Mouse (Mus musculus) lung, adult 10 weeks (tissue): Measurements from ENCODE around the gene Vmn1r125. TPM values are rescaled to one million over a fixed set of nuclear protein-coding genes. Genes with fewer than 3 reads are reported as not detected.

Experiments
- polyA plus RNA-seq: library from polyadenylated mRNA; stranded (reverse); fragments of 350-450 nt; fragmentation: Illumina TruSeq; extraction: RNeasy Lipid Tissue Mini Kit (QIAGEN cat#74804); gene quantifications from one replicate; pipeline ENCODE4 v1.2.3, GENCODE M21; 2014; ENCODE audit warnings: low read depth, low replicate concordance; ENCODE audit not compliant: insufficient read depth

The Vmn1r125 gene
- not detected for polyA plus RNA-seq

DNA sequence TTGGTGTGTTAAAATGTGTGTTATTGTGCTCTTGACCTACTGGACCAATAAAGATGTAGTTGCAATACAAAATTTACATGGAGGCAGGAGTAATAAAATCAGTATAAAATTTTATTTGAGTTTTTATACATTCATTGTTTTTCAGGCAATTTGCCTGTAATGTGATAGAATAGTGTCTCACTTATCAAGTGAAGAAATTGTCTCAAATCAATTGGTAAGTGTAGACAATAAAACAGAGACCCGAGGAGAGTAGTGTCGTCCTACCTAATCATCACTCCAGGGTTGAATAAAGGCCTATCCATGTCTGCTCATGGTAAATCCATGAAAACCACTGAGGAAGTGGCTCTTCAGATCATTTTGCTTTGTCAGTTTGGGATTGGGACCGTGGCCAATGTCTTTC is at the start of gene Vmn1r125:
Vmn1r125 (plus strand) TSS at position 301 of the 400 bp plus-strand sequence.

DNA sequence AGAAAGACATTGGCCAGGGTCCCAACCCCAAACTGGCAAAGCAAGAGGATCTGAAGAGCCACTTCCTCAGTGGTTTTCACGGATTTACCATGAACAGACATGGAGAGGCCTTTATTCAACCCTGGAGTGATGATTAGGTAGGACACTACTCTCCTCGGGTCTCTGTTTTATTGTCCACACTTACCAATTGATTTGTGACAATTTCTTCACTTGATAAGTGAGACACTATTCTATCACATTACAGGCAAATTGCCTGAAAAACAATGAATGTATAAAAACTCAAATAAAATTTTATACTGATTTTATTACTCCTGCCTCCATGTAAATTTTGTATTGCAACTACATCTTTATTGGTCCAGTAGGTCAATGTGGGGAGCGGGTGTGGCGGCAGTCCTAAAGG is 11.5 kb upstream of the Vmn1r125 start, which contains the start of gene Vmn1r124:
Vmn1r124 (minus strand) TSS at position 101 of the 400 bp plus-strand sequence.

DNA sequence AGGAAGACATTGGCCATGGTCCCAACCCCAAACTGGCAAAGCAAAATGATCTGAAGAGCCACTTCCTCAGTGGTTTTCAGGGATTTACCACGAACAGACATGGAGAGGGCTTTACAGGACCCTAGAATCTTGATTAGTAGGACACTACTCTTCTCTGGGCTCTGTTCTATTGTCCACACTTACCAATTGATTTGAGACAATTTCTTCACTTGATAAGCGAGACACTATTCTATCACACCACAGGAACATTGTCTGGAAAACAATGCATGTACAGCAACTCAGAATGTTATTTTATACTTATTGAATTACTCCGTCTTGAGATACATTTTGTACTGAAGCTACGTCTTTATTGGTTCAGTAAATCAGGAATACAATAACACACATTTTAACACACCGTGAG is 29.4 kb downstream of the Vmn1r125 start, which contains the start of gene Vmn1r126:
Vmn1r126 (minus strand) TSS at position 101 of the 400 bp plus-strand sequence.

DNA sequence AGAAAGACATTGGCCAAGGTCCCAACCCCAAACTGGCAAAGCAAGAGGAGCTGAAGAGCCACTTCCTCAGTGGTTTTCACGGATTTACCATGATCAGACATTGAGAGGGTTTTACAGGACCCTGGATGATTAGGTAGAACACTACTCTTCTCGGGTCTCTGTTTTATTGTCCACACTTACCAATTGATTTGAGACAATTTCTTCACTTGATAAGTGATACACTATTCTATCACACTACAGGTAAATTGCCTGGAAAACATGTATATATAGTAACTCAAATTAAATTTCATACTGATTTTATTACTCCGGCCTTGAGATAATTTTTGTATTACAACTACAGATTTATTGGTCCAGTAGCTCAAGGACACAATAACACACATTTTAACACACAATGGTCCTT is 47.8 kb downstream of the Vmn1r125 start, which contains the start of gene Vmn1r127:
Vmn1r127 (minus strand) TSS at position 101 of the 400 bp plus-strand sequence.

Other genes starting within 250 kb of the Vmn1r125 start
- not detected for gene Vmn1r120, start 218.4 kb upstream of the Vmn1r125 start, polyA plus RNA-seq
- gene Vmn1r121, start 173.7 kb upstream of the Vmn1r125 start, polyA plus RNA-seq, result not detected
- gene Vmn1r122, start 138.1 kb upstream of the Vmn1r125 start, polyA plus RNA-seq, result not detected
- gene Vmn1r123, start 110.0 kb upstream of the Vmn1r125 start, polyA plus RNA-seq, result not detected
- gene Gm5157, start 81.8 kb upstream of the Vmn1r125 start, polyA plus RNA-seq, result not detected
- not detected for gene Vmn1r124, start 11.6 kb upstream of the Vmn1r125 start, polyA plus RNA-seq
- not detected for gene Vmn1r126, start 29.3 kb downstream of the Vmn1r125 start, polyA plus RNA-seq
- gene Vmn1r127, start 47.7 kb downstream of the Vmn1r125 start, polyA plus RNA-seq, result not detected
- not detected for gene Vmn1r128, start 77.2 kb downstream of the Vmn1r125 start, polyA plus RNA-seq
- gene Vmn1r129, start 89.1 kb downstream of the Vmn1r125 start, polyA plus RNA-seq, result not detected
- not detected for gene Gm6882, start 160.6 kb downstream of the Vmn1r125 start, polyA plus RNA-seq
- not detected for gene Vmn1r130, start 239.6 kb downstream of the Vmn1r125 start, polyA plus RNA-seq